Mouse (Mus musculus): ENCODE measurements at regions not wholly inside any gene's neighbourhood (a gene's known extent, or its start where the extent isn't known, plus 50 kb on each side); places are given as distances from the start of the nearest gene placed in this dataset.
A peak's percentile ranks its signal among the peaks of the same experiment; 100 is the strongest.

DNA sequence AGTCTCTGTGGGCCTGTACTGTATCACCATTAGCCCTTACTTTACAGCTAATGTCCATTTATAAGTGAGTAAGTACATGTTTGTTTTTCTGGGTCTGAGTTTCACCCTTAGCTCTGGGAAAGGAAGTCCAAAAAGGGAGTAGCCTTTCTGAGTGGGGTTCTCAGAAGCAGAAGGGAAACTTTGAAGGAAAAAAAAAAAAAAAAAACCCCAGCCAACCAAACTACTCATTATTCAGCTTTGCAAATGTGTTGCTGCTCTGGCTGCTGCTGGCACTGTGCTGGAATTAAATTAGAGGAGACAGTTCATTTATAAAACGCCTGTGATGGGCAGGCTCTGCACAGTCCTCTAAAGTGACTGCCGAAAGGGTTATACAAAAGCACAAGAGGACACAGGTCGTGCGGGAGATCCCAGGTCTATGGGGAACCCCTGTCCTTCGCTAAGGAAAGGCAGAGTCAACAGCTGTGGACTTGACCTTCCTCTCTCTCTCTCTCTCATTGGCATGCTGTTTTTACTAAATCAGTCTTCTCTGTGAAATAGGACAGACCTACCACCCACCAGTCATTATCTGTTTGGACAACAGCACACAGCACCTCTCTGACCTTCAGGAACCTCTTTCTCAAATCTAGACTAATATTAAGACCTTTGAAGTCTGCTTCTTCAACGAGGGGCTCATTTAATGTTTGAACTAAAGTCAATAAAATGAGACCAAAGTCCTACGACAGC lies 165.4 kb downstream of the Cd47 start:
- ATAC-seq (ENCODE audit: insufficient read depth) (peak; percentile 25; the same call in 1 of the 2 replicates), DNase-seq (peak; percentile 68)
- Histone ChIP-seq H3K27me3 (ENCODE audit: insufficient read depth, low read length) (no peaks in the 10 kb centered on the region), H3K4me1 (ENCODE audit: insufficient read depth) (peaks cover 33% of the 10 kb centered on the region), H3K4me3 (ENCODE audit: low read depth, low read length) (no peak overlapping the region), H3K4me2 (no peak overlapping the region), H3K27ac (ENCODE audit: low read depth) (peak overlapping the region; percentile 78), H3K9me3 (ENCODE audit: low read depth, low read length) (no peaks in the 10 kb centered on the region), H3K9ac (no peak overlapping the region), H3K36me3 (ENCODE audit: insufficient read depth) (no peaks in the 10 kb centered on the region)
- no peak for TF ChIP-seq CTCF (IDR thresholded peaks at IDR 0.05; ENCODE audit: low read depth)
- WGBS = 26% methylated on average over 7 of the region's 7 CpGs

DNA sequence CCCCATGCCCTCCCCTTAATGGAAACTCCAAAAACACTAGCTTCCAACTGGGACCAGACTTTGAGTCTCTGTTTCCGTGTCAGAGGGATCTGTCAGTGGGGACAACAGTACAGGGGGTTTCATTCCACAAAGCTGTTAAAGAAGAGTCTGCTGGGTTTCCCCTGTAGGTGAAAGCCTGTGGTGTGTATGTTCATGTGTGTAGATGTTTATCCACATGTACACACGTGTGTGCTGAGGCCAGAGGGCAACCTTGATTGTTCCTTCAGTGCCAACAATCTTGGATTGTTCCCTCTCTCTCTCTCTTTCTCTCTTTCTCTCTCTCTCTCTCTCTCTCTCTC lies 165.9 kb downstream of the Cd47 start:
- no peak for DNase-seq
- H3K27me3 ChIP-seq (ENCODE audit: insufficient read depth, low read length) = no peaks in the 10 kb centered on the region
- WGBS = 42% methylated on average over 2 of the region's 2 CpGs
- H3K9me3 ChIP-seq (ENCODE audit: low read depth, low read length) = no peaks in the 10 kb centered on the region
- no peak overlapping the region for H3K4me2 ChIP-seq
- no peak overlapping the region for H3K9ac ChIP-seq
- H3K27ac ChIP-seq (ENCODE audit: low read depth) = no peak overlapping the region
- H3K36me3 ChIP-seq (ENCODE audit: insufficient read depth) = no peaks in the 10 kb centered on the region
- ATAC-seq (ENCODE audit: insufficient read depth) = no peak
- TF ChIP-seq CTCF (IDR thresholded peaks at IDR 0.05; ENCODE audit: low read depth) = no peak
- no peak overlapping the region for H3K4me3 ChIP-seq (ENCODE audit: low read depth, low read length)
- peaks cover 33% of the 10 kb centered on the region for H3K4me1 ChIP-seq (ENCODE audit: insufficient read depth)

DNA sequence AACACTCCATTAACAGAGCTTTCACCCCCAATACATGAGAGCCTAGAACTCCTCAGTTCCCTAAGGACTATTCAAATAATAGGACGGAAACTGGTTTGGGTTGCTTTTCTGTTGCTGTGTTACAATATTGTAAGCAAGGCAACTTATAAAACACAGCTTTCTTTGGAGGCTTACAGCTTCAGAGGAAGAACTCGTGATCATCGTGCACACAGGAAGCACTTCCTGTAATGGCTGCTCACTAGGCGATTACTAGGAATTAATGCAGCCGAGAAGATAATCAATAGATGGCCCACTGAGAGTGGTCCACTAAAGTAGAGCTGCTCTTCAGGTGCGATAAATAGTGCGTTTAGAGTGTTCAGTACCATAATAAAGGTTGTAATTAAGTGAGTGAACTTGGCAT lies 166.8 kb downstream of the Cd47 start:
- TF ChIP-seq CTCF (IDR thresholded peaks at IDR 0.05; ENCODE audit: low read depth) = no peak
- DNase-seq = no peak

GRCm38 (mm10) chr16:49968291-49968870 lies 168.0 kb downstream of the Cd47 start:
- 33% methylated on average over 4 of the region's 4 CpGs for WGBS
- peak; percentile 96 for ATAC-seq (ENCODE audit: insufficient read depth)
- Histone ChIP-seq H3K9ac (no peak overlapping the region), H3K27me3 (ENCODE audit: insufficient read depth, low read length) (no peaks in the 10 kb centered on the region), H3K4me3 (ENCODE audit: low read depth, low read length) (no peak overlapping the region), H3K4me2 (no peak overlapping the region), H3K4me1 (ENCODE audit: insufficient read depth) (peaks cover 33% of the 10 kb centered on the region), H3K36me3 (ENCODE audit: insufficient read depth) (no peaks in the 10 kb centered on the region), H3K27ac (ENCODE audit: low read depth) (peak overlapping the region; percentile 89), H3K9me3 (ENCODE audit: low read depth, low read length) (no peaks in the 10 kb centered on the region)
- no peak for TF ChIP-seq CTCF (IDR thresholded peaks at IDR 0.05; ENCODE audit: low read depth)
- DNase-seq = peak; percentile 96

More for the DNA sequence above, 166.8 kb downstream of the Cd47 start:
- H3K36me3 ChIP-seq (ENCODE audit: insufficient read depth) = no peaks in the 10 kb centered on the region
- 84% methylated on average over 7 of the region's 7 CpGs for WGBS
- no peaks in the 10 kb centered on the region for H3K27me3 ChIP-seq (ENCODE audit: insufficient read depth, low read length)
- ATAC-seq (ENCODE audit: insufficient read depth) = no peak
- H3K4me2 ChIP-seq = no peak overlapping the region
- H3K9ac ChIP-seq = no peak overlapping the region
- peaks cover 33% of the 10 kb centered on the region for H3K4me1 ChIP-seq (ENCODE audit: insufficient read depth)
- no peak overlapping the region for H3K4me3 ChIP-seq (ENCODE audit: low read depth, low read length)
- peak overlapping the region; percentile 39; the same call in 1 of the 2 replicates for H3K27ac ChIP-seq (ENCODE audit: low read depth)
- H3K9me3 ChIP-seq (ENCODE audit: low read depth, low read length) = no peaks in the 10 kb centered on the region

- H3K36me3 ChIP-seq (ENCODE audit: insufficient read depth) = no peaks in the 10 kb centered on the region
- H3K27ac ChIP-seq (ENCODE audit: low read depth) = peak overlapping the region; percentile 89
- H3K4me3 ChIP-seq (ENCODE audit: low read depth, low read length) = no peak overlapping the region
- H3K4me1 ChIP-seq (ENCODE audit: insufficient read depth) = peaks cover 30% of the 10 kb centered on the region
- H3K9ac ChIP-seq = no peak overlapping the region
- H3K27me3 ChIP-seq (ENCODE audit: insufficient read depth, low read length) = no peaks in the 10 kb centered on the region
- no peak for TF ChIP-seq CTCF (IDR thresholded peaks at IDR 0.05; ENCODE audit: low read depth)
- 80% methylated on average over 4 of the region's 4 CpGs for WGBS
- DNase-seq = no peak
- ATAC-seq (ENCODE audit: insufficient read depth) = no peak
- no peak overlapping the region for H3K4me2 ChIP-seq
- no peaks in the 10 kb centered on the region for H3K9me3 ChIP-seq (ENCODE audit: low read depth, low read length)
Measured at GRCm38 (mm10) chr16:49969035-49969434, 168.7 kb downstream of the Cd47 start.

- ATAC-seq (ENCODE audit: insufficient read depth) = no peak
- 90% methylated on average over 2 of the region's 2 CpGs for WGBS
- no peak for TF ChIP-seq CTCF (IDR thresholded peaks at IDR 0.05; ENCODE audit: low read depth)
- H3K27ac ChIP-seq (ENCODE audit: low read depth) = peak overlapping the region; percentile 89
- H3K4me3 ChIP-seq (ENCODE audit: low read depth, low read length) = no peak overlapping the region
- peaks cover 23% of the 10 kb centered on the region for H3K4me1 ChIP-seq (ENCODE audit: insufficient read depth)
- H3K9me3 ChIP-seq (ENCODE audit: low read depth, low read length) = no peaks in the 10 kb centered on the region
- H3K4me2 ChIP-seq = no peak overlapping the region
- DNase-seq = no peak
- H3K36me3 ChIP-seq (ENCODE audit: insufficient read depth) = no peaks in the 10 kb centered on the region
- H3K27me3 ChIP-seq (ENCODE audit: insufficient read depth, low read length) = no peaks in the 10 kb centered on the region
- no peak overlapping the region for H3K9ac ChIP-seq
Measured at GRCm38 (mm10) chr16:49969693-49970296, 169.5 kb downstream of the Cd47 start.

DNA sequence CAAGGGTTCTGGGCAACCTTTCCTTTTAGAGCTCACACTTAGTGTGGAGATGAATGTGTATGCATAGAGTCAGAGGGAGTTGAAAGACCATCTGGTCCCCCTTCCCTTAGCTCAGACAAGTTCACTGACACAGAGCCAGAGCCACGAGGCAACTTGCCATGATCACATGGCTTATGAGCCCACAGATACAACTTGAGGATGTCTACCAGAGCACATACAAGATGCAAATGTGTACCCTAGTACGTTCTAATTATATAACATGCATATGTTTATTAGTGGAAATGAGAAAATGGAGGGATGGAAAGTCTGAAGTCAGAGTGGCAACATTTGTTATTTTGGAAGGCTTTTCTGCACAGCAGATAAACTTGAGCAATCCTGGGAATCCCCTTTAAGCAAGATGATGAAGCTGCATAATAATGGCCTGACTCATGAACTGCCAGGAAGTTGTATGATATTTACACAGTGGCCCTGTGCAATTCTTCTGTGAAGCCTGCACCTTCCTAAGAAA lies 170.0 kb downstream of the Cd47 start:
- no peak for TF ChIP-seq CTCF (IDR thresholded peaks at IDR 0.05; ENCODE audit: low read depth)
- peaks cover 18% of the 10 kb centered on the region for H3K4me1 ChIP-seq (ENCODE audit: insufficient read depth)
- ATAC-seq (ENCODE audit: insufficient read depth) (no peak), DNase-seq (peak; percentile 38)
- no peak overlapping the region for H3K27ac ChIP-seq (ENCODE audit: low read depth)
- H3K4me3 ChIP-seq (ENCODE audit: low read depth, low read length) = no peak overlapping the region
- WGBS = 56% methylated on average over 2 of the region's 2 CpGs
- no peak overlapping the region for H3K4me2 ChIP-seq
- H3K9me3 ChIP-seq (ENCODE audit: low read depth, low read length) = no peaks in the 10 kb centered on the region
- no peaks in the 10 kb centered on the region for H3K27me3 ChIP-seq (ENCODE audit: insufficient read depth, low read length)
- H3K36me3 ChIP-seq (ENCODE audit: insufficient read depth) = no peaks in the 10 kb centered on the region
- H3K9ac ChIP-seq = no peak overlapping the region
